ENCODE assay signal across 11 mouse cellular contexts in genomic region chr2:166415481-166415965, GRCm38 (mm10).
A peak's percentile ranks its signal among the peaks of the same experiment; 100 is the strongest.
DNase-seq lines count a peak whose midpoint lies in the region; ATAC-seq and TF ChIP-seq lines count a peak whose summit lies in the region.
"Had no signal": no experiment of that assay in that cellular context is flagged by ENCODE, and none has a peak within 500 bp of the region (broad histone marks: within the 10 kb centered on the region; RNA-seq: fewer than 3 reads in every experiment).

No protein-coding gene starts in this region.

- H3K4me2 ChIP-seq in forebrain, postnatal 0 days (ENCODE audit: low read depth) = no peak overlapping the region
- H3K4me2 ChIP-seq in forebrain, embryonic 13.5 days = no peak overlapping the region
- no peak overlapping the region for H3K4me2 ChIP-seq in heart, embryonic 16.5 days (ENCODE audit: low read depth, low read length)
- no peak overlapping the region; the same call in 1 of the 2 replicates for H3K4me2 ChIP-seq in limb, embryonic 12.5 days

- 59% methylated on average over 16 of the region's 16 CpGs for WGBS in forebrain, postnatal 0 days
- 83% methylated on average over 16 of the region's 16 CpGs for WGBS in forebrain, embryonic 13.5 days
- 73% methylated on average over 16 of the region's 16 CpGs for WGBS in embryonic facial prominence, embryonic 10.5 days
- WGBS in heart, embryonic 16.5 days = 55% methylated on average over 16 of the region's 16 CpGs
- 48% methylated on average over 16 of the region's 16 CpGs for WGBS in limb, embryonic 12.5 days

- no peak overlapping the region for H3K27ac ChIP-seq in forebrain, postnatal 0 days (ENCODE audit: low read depth, low read length)
- H3K27ac ChIP-seq in forebrain, embryonic 13.5 days = no peak overlapping the region
- H3K27ac ChIP-seq in embryonic facial prominence, embryonic 10.5 days (replicated peaks) = peak overlapping the region; percentile 70
- peak overlapping the region; percentile 30; the same call in 1 of the 2 replicates for H3K27ac ChIP-seq in heart, embryonic 16.5 days (ENCODE audit: low read length)
- peak overlapping the region; percentile 85 for H3K27ac ChIP-seq in limb, embryonic 12.5 days

- DNase-seq in forebrain, postnatal 0 days = peak; percentile 17
- DNase-seq in embryonic facial prominence, embryonic 10.5 days (ENCODE audit: low spot score) = peak; percentile 52
- DNase-seq in adrenal gland, postnatal 4 days (ENCODE audit: low spot score in 2 of 2) = no peak
- no peak for DNase-seq in adrenal gland, postnatal 36 days
- DNase-seq in adrenal gland, postnatal 25 days = no peak
- DNase-seq: adrenal gland, adult 2 months; liver, postnatal 0 days; thymus, postnatal 14 days had no signal

- no peaks in the 10 kb centered on the region for H3K9me3 ChIP-seq in forebrain, postnatal 0 days (ENCODE audit: low read length)
- no peaks in the 10 kb centered on the region for H3K9me3 ChIP-seq in forebrain, embryonic 13.5 days (replicated peaks)
- H3K9me3 ChIP-seq in embryonic facial prominence, embryonic 10.5 days = no peaks in the 10 kb centered on the region
- H3K9me3 ChIP-seq in heart, embryonic 16.5 days (replicated peaks; ENCODE audit: control insufficient read depth, low read length) = no peaks in the 10 kb centered on the region
- no peaks in the 10 kb centered on the region for H3K9me3 ChIP-seq in limb, embryonic 12.5 days

- H3K27me3 ChIP-seq in forebrain, postnatal 0 days (ENCODE audit: insufficient read depth, low read length) = no peaks in the 10 kb centered on the region
- peaks cover 6% of the 10 kb centered on the region; the same call in 1 of the 2 replicates for H3K27me3 ChIP-seq in forebrain, embryonic 13.5 days
- no peaks in the 10 kb centered on the region for H3K27me3 ChIP-seq in embryonic facial prominence, embryonic 10.5 days (replicated peaks; ENCODE audit: low read depth, poor library complexity, severe bottlenecking)
- no peaks in the 10 kb centered on the region for H3K27me3 ChIP-seq in heart, embryonic 16.5 days (ENCODE audit: control insufficient read depth, insufficient read depth, low read length)
- H3K27me3 ChIP-seq in limb, embryonic 12.5 days = peaks cover 11% of the 10 kb centered on the region; the same call in 1 of the 2 replicates

- peaks cover 4% of the 10 kb centered on the region for H3K4me1 ChIP-seq in forebrain, postnatal 0 days (ENCODE audit: insufficient read depth)
- H3K4me1 ChIP-seq in forebrain, embryonic 13.5 days = peaks cover 29% of the 10 kb centered on the region
- peaks cover 68% of the 10 kb centered on the region for H3K4me1 ChIP-seq in embryonic facial prominence, embryonic 10.5 days
- H3K4me1 ChIP-seq in heart, embryonic 16.5 days (ENCODE audit: control insufficient read depth, insufficient read depth, low read length) = peaks cover 25% of the 10 kb centered on the region
- H3K4me1 ChIP-seq in limb, embryonic 12.5 days (replicated peaks) = peaks cover 40% of the 10 kb centered on the region

- no peak overlapping the region for H3K9ac ChIP-seq in forebrain, postnatal 0 days
- H3K9ac ChIP-seq in forebrain, embryonic 13.5 days = no peak overlapping the region
- no peak overlapping the region for H3K9ac ChIP-seq in heart, embryonic 16.5 days (ENCODE audit: low read length)
- no peak overlapping the region for H3K9ac ChIP-seq in limb, embryonic 12.5 days (replicated peaks)
- H3K9ac ChIP-seq: liver, postnatal 0 days had no signal

- H3K36me3 ChIP-seq in forebrain, postnatal 0 days (ENCODE audit: insufficient read depth) = no peaks in the 10 kb centered on the region
- no peaks in the 10 kb centered on the region for H3K36me3 ChIP-seq in forebrain, embryonic 13.5 days (ENCODE audit: poor library complexity, severe bottlenecking)
- no peaks in the 10 kb centered on the region for H3K36me3 ChIP-seq in embryonic facial prominence, embryonic 10.5 days (replicated peaks)
- no peaks in the 10 kb centered on the region for H3K36me3 ChIP-seq in heart, embryonic 16.5 days (ENCODE audit: control insufficient read depth, insufficient read depth)
- no peaks in the 10 kb centered on the region for H3K36me3 ChIP-seq in limb, embryonic 12.5 days

- no peak for TF ChIP-seq CTCF in forebrain, postnatal 0 days (IDR thresholded peaks at IDR 0.05; ENCODE audit: low read depth)

- ATAC-seq in forebrain, postnatal 0 days = no peak
- ATAC-seq in forebrain, embryonic 13.5 days = no peak
- ATAC-seq in heart, embryonic 16.5 days (replicated peaks; ENCODE audit: extremely low read depth, insufficient read depth, low FRiP score) = peak; percentile 72
- ATAC-seq in limb, embryonic 12.5 days (ENCODE audit: insufficient number of reproducible peaks, insufficient read depth, low FRiP score, low TSS enrichment, low read depth) = peak; percentile 53
- ATAC-seq: liver, postnatal 0 days had no signal

- H3K4me3 ChIP-seq in forebrain, postnatal 0 days (ENCODE audit: low read depth, low read length) = no peak overlapping the region
- no peak overlapping the region for H3K4me3 ChIP-seq in forebrain, embryonic 13.5 days
- no peak overlapping the region for H3K4me3 ChIP-seq in embryonic facial prominence, embryonic 10.5 days
- H3K4me3 ChIP-seq in heart, embryonic 16.5 days (ENCODE audit: low read length) = no peak overlapping the region
- H3K4me3 ChIP-seq in limb, embryonic 12.5 days (replicated peaks) = no peak overlapping the region

Comparison
In these comparisons a context has a peak if more than half of its experiments do, and no peak if none do; other contexts are left out.
1. ATAC-seq: peak in heart, embryonic 16.5 days (single experiment) and limb, embryonic 12.5 days (single experiment); none in forebrain, postnatal 0 days (single experiment) and forebrain, embryonic 13.5 days (single experiment).
2. DNase-seq: peak in forebrain, postnatal 0 days (single experiment) and embryonic facial prominence, embryonic 10.5 days (single experiment); none in adrenal gland, postnatal 4 days (0 of 2), adrenal gland, postnatal 36 days (0 of 2) and adrenal gland, postnatal 25 days (single experiment).
3. H3K27ac ChIP-seq: peak in embryonic facial prominence, embryonic 10.5 days (single experiment), heart, embryonic 16.5 days (single experiment) and limb, embryonic 12.5 days (single experiment); none in forebrain, postnatal 0 days (single experiment) and forebrain, embryonic 13.5 days (single experiment).